Mouse (Mus musculus): Measurements from ENCODE around the gene Gm11639. TPM values are rescaled to one million over a fixed set of nuclear protein-coding genes. Genes with fewer than 3 reads are reported as not detected.
A peak's percentile ranks its signal among the peaks of the same experiment; 100 is the strongest.

Gene Gm11639
- polyA plus RNA-seq, 1 experiment from 2014 or later, result 0.87 TPM

DNA sequence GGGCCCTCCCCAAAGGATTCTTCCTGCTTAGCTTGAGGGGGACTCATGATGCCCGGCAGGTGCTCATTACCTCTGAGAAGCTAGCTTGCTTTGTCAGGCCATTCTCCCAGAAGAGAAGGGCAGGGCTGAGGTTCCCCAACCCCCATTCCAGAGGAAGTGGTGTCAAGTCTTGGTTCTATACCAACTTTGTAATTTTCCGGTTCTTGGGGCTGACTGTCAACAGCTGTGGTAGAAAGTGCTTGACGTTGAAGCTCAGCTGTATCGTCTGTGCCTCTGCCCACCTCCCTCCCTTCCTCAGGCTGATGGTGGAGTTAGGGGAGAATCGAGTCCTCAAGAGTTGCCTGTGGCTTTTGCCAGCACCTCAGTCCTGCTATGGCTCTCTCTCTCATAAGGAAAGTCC lies 18.1 kb upstream of the Gm11639 start:
- no peaks in the 10 kb centered on the region for H3K36me3 ChIP-seq (ENCODE audit: control insufficient read depth, insufficient read depth, low read length)
- H3K4me3 ChIP-seq (ENCODE audit: low read depth, low read length), result no peak overlapping the region
- no peaks in the 10 kb centered on the region for H3K4me1 ChIP-seq (ENCODE audit: control insufficient read depth, insufficient read depth, low read length)
- no peaks in the 10 kb centered on the region for H3K9me3 ChIP-seq (ENCODE audit: control insufficient read depth, low read length)
- H3K27me3 ChIP-seq (ENCODE audit: control insufficient read depth, insufficient read depth, low read length), result no peaks in the 10 kb centered on the region
- H3K27ac ChIP-seq (ENCODE audit: low read depth, low read length), result no peak overlapping the region
- H3K4me2 ChIP-seq (ENCODE audit: low read depth, low read length), result no peak overlapping the region
- WGBS, result 90% methylated on average over 5 of the region's 5 CpGs
- ATAC-seq (ENCODE audit: low read depth), result no peak
- H3K9ac ChIP-seq (replicated peaks; ENCODE audit: low read depth, low read length), result no peak overlapping the region

DNA sequence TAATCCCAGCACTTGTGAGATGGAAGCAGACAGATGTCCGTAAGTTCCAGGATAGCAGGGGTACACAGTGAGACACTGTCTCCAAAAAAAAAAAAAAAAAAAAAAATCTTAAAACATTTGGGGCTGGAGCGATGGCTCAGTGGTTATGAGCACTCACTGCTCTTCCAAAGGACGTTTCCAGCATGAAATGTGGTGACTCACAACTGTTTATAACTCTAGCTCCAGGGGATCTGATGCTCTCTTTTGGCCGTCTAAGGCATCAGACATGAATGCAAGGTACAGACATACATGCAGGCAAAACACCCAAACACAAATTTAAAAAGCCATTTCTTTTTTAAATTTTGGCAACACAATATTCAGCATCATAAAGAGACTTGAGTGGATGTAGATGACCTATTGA lies 12.1 kb upstream of the Gm11639 start:
- no peak overlapping the region for H3K4me3 ChIP-seq (ENCODE audit: low read depth, low read length)
- H3K36me3 ChIP-seq (ENCODE audit: control insufficient read depth, insufficient read depth, low read length), result no peaks in the 10 kb centered on the region
- H3K9ac ChIP-seq (replicated peaks; ENCODE audit: low read depth, low read length), result no peak overlapping the region
- H3K27me3 ChIP-seq (ENCODE audit: control insufficient read depth, insufficient read depth, low read length), result no peaks in the 10 kb centered on the region
- no peaks in the 10 kb centered on the region for H3K9me3 ChIP-seq (ENCODE audit: control insufficient read depth, low read length)
- no peaks in the 10 kb centered on the region for H3K4me1 ChIP-seq (ENCODE audit: control insufficient read depth, insufficient read depth, low read length)
- no peak overlapping the region for H3K4me2 ChIP-seq (ENCODE audit: low read depth, low read length)
- ATAC-seq (ENCODE audit: low read depth), result no peak
- 76% methylated on average over 4 of the region's 4 CpGs for WGBS
- H3K27ac ChIP-seq (ENCODE audit: low read depth, low read length), result no peak overlapping the region

DNA sequence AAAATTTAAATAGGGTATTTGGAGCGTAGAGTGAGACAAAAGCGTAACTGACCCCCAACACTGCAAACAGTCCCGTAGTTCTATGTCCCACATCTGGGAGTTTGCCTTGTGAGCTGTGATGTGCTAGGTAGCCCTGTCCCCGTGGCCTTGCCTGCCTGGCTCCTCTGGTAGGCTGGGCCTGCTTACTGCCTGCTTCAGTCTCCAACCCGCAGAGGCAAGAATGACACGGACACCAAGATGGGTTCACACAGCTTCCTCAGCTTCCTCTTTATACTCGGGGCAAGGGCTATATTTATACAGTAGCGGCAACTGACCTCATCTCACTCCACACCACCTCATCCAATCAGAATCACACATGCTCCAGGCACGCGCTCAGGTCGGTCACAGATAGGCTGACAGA lies 10.7 kb upstream of the Gm11639 start:
- ATAC-seq (ENCODE audit: low read depth), result no peak
- Histone ChIP-seq H3K9me3 (ENCODE audit: control insufficient read depth, low read length) (no peaks in the 10 kb centered on the region), H3K9ac (replicated peaks; ENCODE audit: low read depth, low read length) (no peak overlapping the region), H3K36me3 (ENCODE audit: control insufficient read depth, insufficient read depth, low read length) (no peaks in the 10 kb centered on the region), H3K27ac (ENCODE audit: low read depth, low read length) (no peak overlapping the region), H3K4me1 (ENCODE audit: control insufficient read depth, insufficient read depth, low read length) (no peaks in the 10 kb centered on the region), H3K27me3 (ENCODE audit: control insufficient read depth, insufficient read depth, low read length) (no peaks in the 10 kb centered on the region), H3K4me3 (ENCODE audit: low read depth, low read length) (no peak overlapping the region), H3K4me2 (ENCODE audit: low read depth, low read length) (no peak overlapping the region)
- 96% methylated on average over 11 of the region's 11 CpGs for WGBS

DNA sequence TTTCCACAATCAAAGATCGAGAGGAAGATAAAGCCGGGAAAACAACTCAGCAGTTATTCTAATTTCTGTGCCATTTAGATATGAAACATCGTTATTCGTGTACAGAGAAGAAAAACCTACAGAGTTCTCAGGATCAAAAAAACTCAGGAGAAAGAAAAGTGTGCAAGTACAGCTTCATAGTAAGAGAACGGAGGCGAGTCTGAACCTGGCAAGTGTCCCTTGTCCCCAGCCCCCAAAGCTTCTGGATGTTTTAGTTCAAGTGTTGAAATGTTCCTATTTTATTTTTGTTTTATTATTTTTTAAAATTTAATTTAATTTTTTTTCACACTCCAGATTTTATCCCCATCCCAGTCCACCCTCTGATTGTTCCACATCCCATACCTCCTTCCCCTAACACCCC lies 7.7 kb downstream of the Gm11639 start:
- Histone ChIP-seq H3K9me3 (ENCODE audit: control insufficient read depth, low read length) (no peaks in the 10 kb centered on the region; the same call in 1 of the 2 replicates), H3K4me3 (ENCODE audit: low read depth, low read length) (no peak overlapping the region), H3K9ac (replicated peaks; ENCODE audit: low read depth, low read length) (no peak overlapping the region), H3K27ac (ENCODE audit: low read depth, low read length) (no peak overlapping the region), H3K27me3 (ENCODE audit: control insufficient read depth, insufficient read depth, low read length) (no peaks in the 10 kb centered on the region), H3K36me3 (ENCODE audit: control insufficient read depth, insufficient read depth, low read length) (no peaks in the 10 kb centered on the region), H3K4me1 (ENCODE audit: control insufficient read depth, insufficient read depth, low read length) (no peaks in the 10 kb centered on the region), H3K4me2 (ENCODE audit: low read depth, low read length) (no peak overlapping the region)
- no peak for ATAC-seq (ENCODE audit: low read depth)
- 92% methylated on average over 6 of the region's 6 CpGs for WGBS

DNA sequence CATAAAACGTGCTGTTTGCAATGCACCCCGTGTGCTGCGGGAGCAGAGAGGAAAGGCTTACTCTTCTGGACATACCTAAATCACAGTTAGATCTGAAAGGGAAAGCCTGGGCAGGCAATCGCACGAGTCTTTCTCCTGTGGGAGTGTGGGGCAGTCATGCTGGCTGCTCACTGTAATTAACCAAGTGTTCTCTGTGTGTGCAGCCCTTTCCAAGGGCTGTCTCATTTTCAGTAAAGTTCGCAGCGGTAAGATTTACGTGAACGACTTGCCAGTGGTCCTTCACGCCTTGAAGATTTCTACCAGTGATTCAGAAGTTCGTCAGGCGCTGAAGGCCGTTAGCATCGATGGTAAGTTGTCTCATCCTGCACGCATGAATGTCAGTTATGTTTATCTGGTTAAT lies 18.6 kb downstream of the Gm11639 start:
- Histone ChIP-seq H3K36me3 (ENCODE audit: control insufficient read depth, insufficient read depth, low read length) (no peaks in the 10 kb centered on the region), H3K9me3 (ENCODE audit: control insufficient read depth, low read length) (no peaks in the 10 kb centered on the region), H3K27me3 (ENCODE audit: control insufficient read depth, insufficient read depth, low read length) (no peaks in the 10 kb centered on the region), H3K4me2 (ENCODE audit: low read depth, low read length) (peak overlapping the region; percentile 26; the same call in 1 of the 2 replicates), H3K9ac (replicated peaks; ENCODE audit: low read depth, low read length) (no peak overlapping the region), H3K27ac (ENCODE audit: low read depth, low read length) (0 out of 2 replicates have a peak overlapping the region, but pooled peaks have one; percentile 23), H3K4me1 (ENCODE audit: control insufficient read depth, insufficient read depth, low read length) (no peaks in the 10 kb centered on the region), H3K4me3 (ENCODE audit: low read depth, low read length) (no peak overlapping the region)
- ATAC-seq (ENCODE audit: low read depth), result no peak; the same call in 1 of the 2 replicates
- 38% methylated on average over 15 of the region's 15 CpGs for WGBS

DNA sequence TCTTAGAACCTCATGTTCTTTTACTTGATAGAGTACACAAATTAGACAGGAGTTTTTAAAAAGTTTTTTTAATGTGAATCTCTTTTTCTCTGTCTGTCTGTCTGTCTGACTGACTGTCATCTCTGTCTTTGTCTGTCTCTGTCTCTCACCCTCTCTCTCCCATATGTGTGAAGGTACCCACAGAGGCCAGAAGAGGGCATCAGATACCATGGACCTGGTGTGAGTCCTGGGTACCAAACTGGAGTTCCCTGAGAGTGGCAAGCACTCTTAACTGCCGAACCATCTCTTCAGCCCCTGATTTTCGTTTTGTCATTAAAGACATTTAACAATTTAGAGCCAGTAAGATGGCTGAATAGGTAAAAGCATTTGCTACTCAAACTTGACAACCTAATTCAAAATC lies 21.6 kb downstream of the Gm11639 start:
- H3K27me3 ChIP-seq (ENCODE audit: control insufficient read depth, insufficient read depth, low read length), result no peaks in the 10 kb centered on the region
- no peak overlapping the region for H3K9ac ChIP-seq (replicated peaks; ENCODE audit: low read depth, low read length)
- H3K36me3 ChIP-seq (ENCODE audit: control insufficient read depth, insufficient read depth, low read length), result no peaks in the 10 kb centered on the region
- no peak overlapping the region for H3K27ac ChIP-seq (ENCODE audit: low read depth, low read length)
- no peak overlapping the region for H3K4me2 ChIP-seq (ENCODE audit: low read depth, low read length)
- 71% methylated on average over 2 of the region's 2 CpGs for WGBS
- ATAC-seq (ENCODE audit: low read depth), result no peak
- H3K9me3 ChIP-seq (ENCODE audit: control insufficient read depth, low read length), result no peaks in the 10 kb centered on the region
- no peaks in the 10 kb centered on the region for H3K4me1 ChIP-seq (ENCODE audit: control insufficient read depth, insufficient read depth, low read length)
- H3K4me3 ChIP-seq (ENCODE audit: low read depth, low read length), result no peak overlapping the region

DNA sequence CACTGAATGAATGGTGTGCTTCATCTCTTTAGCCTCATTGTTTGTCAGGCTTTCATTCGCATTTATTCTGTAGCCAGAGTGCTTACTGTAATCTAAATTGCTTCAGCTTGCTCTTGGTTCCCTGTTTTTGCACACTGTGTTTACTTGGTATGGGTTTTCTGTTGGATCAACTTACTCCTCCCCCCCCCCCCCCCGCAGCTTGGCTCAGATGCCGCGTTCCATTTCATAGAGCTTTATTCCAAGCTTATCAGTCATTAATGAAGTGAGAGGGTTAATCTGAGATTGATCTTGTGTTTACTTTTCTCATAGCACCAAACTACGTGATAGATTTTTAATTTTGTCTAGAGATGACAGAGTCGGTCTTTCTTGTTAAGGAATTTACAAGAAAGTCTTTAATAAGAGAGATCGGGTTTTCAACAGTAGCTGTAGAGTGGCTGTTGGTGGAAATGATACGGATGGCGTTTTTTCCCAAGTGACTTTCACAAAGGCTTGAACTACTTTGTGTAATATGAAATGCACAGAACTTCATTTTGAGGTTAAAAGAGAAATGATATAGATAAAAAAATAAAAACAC lies 59.6 kb downstream of the Gm11639 start:
- ATAC-seq (ENCODE audit: low read depth), result no peak
- 87% methylated on average over 9 of the region's 9 CpGs for WGBS
- H3K9ac ChIP-seq (replicated peaks; ENCODE audit: low read depth, low read length), result no peak overlapping the region
- no peaks in the 10 kb centered on the region for H3K27me3 ChIP-seq (ENCODE audit: control insufficient read depth, insufficient read depth, low read length)
- no peak overlapping the region for H3K4me2 ChIP-seq (ENCODE audit: low read depth, low read length)
- H3K27ac ChIP-seq (ENCODE audit: low read depth, low read length), result no peak overlapping the region
- no peaks in the 10 kb centered on the region for H3K36me3 ChIP-seq (ENCODE audit: control insufficient read depth, insufficient read depth, low read length)
- no peaks in the 10 kb centered on the region for H3K9me3 ChIP-seq (ENCODE audit: control insufficient read depth, low read length)
- H3K4me3 ChIP-seq (ENCODE audit: low read depth, low read length), result no peak overlapping the region
- H3K4me1 ChIP-seq (ENCODE audit: control insufficient read depth, insufficient read depth, low read length), result no peaks in the 10 kb centered on the region

DNA sequence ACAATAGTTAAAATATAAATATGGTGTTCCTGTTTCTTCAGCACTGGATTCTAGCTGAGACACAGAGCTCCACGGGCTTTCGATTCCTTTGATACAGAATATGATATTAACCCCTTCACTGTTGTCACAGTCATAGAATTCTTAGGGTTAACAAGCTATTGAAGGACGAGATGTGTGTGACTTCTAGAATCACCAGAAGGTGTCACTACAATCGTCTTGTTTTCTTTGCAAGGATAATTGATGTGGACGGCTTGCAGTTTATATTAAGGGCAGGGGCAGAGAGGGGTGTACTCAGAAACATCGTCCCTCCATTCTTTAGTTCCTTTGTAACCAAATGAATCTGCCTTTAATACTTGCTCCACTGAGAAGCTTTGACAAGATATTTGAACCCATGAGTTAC lies 80.3 kb downstream of the Gm11639 start:
- no peak overlapping the region for H3K4me2 ChIP-seq (ENCODE audit: low read depth, low read length)
- no peaks in the 10 kb centered on the region for H3K4me1 ChIP-seq (ENCODE audit: control insufficient read depth, insufficient read depth, low read length)
- ATAC-seq (ENCODE audit: low read depth), result no peak
- H3K4me3 ChIP-seq (ENCODE audit: low read depth, low read length), result no peak overlapping the region
- WGBS, result 37% methylated on average over 6 of the region's 6 CpGs
- no peak overlapping the region for H3K27ac ChIP-seq (ENCODE audit: low read depth, low read length)
- no peaks in the 10 kb centered on the region for H3K27me3 ChIP-seq (ENCODE audit: control insufficient read depth, insufficient read depth, low read length)
- H3K9ac ChIP-seq (replicated peaks; ENCODE audit: low read depth, low read length), result no peak overlapping the region
- no peaks in the 10 kb centered on the region for H3K9me3 ChIP-seq (ENCODE audit: control insufficient read depth, low read length)
- H3K36me3 ChIP-seq (ENCODE audit: control insufficient read depth, insufficient read depth, low read length), result no peaks in the 10 kb centered on the region

DNA sequence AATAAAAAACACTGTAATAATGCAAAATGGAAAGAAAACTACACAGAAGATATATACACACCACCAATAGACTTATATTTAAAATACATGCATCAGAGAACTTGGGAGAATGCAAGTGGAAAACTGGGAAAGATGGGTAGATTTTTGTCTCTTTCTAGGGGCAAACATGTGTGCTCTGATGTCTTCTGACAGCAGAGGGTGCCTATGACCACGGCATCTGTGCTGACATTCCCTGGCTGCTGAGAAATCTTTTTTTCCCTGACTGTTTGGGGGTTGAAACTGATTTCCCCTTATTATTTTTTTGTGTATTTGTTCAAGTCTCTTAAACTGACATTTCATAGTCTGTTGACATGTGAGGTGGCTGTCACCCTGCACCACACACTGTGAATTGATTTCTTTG lies 81.6 kb downstream of the Gm11639 start:
- Histone ChIP-seq H3K36me3 (ENCODE audit: control insufficient read depth, insufficient read depth, low read length) (no peaks in the 10 kb centered on the region), H3K4me2 (ENCODE audit: low read depth, low read length) (no peak overlapping the region), H3K9me3 (ENCODE audit: control insufficient read depth, low read length) (no peaks in the 10 kb centered on the region), H3K27me3 (ENCODE audit: control insufficient read depth, insufficient read depth, low read length) (no peaks in the 10 kb centered on the region), H3K4me3 (ENCODE audit: low read depth, low read length) (no peak overlapping the region), H3K9ac (replicated peaks; ENCODE audit: low read depth, low read length) (no peak overlapping the region), H3K4me1 (ENCODE audit: control insufficient read depth, insufficient read depth, low read length) (no peaks in the 10 kb centered on the region), H3K27ac (ENCODE audit: low read depth, low read length) (no peak overlapping the region)
- WGBS, result 59% methylated on average over 1 of the region's 1 CpGs
- no peak for ATAC-seq (ENCODE audit: low read depth)
